Mouse (Mus musculus): Measurements from ENCODE around the gene Gm20517. TPM values are rescaled to one million over a fixed set of nuclear protein-coding genes. Genes with fewer than 3 reads are reported as not detected.

The Gm20517 gene
- polyA plus RNA-seq, 1 experiment from 2014 or later = 1.2 TPM

GRCm38 (mm10) chr17:47715037-47715436 is 103.6 kb downstream of the Gm20517 start:
- no peak overlapping the region for H3K9ac ChIP-seq (ENCODE audit: low read depth, low read length)
- no peak overlapping the region for H3K27ac ChIP-seq (ENCODE audit: low read depth, low read length)
- no peaks in the 10 kb centered on the region for H3K9me3 ChIP-seq (ENCODE audit: control insufficient read depth)
- no peak overlapping the region for H3K4me2 ChIP-seq (replicated peaks; ENCODE audit: low read depth)
- no peaks in the 10 kb centered on the region for H3K4me1 ChIP-seq (replicated peaks; ENCODE audit: control insufficient read depth, insufficient read depth, low read length)
- WGBS = 44% methylated on average over 3 of the region's 3 CpGs
- no peak for ATAC-seq
- H3K36me3 ChIP-seq (ENCODE audit: control insufficient read depth, insufficient read depth) = no peaks in the 10 kb centered on the region
- H3K27me3 ChIP-seq (replicated peaks; ENCODE audit: control insufficient read depth, insufficient read depth, low read length) = no peaks in the 10 kb centered on the region
- no peak overlapping the region for H3K4me3 ChIP-seq (ENCODE audit: low read depth, low read length)
- TF ChIP-seq CTCF (IDR thresholded peaks at IDR 0.05; ENCODE audit: low read depth) = no peak

- Histone ChIP-seq H3K36me3 (ENCODE audit: control insufficient read depth, insufficient read depth) (no peaks in the 10 kb centered on the region), H3K4me1 (replicated peaks; ENCODE audit: control insufficient read depth, insufficient read depth, low read length) (no peaks in the 10 kb centered on the region), H3K4me3 (ENCODE audit: low read depth, low read length) (no peak overlapping the region), H3K9me3 (ENCODE audit: control insufficient read depth) (no peaks in the 10 kb centered on the region), H3K4me2 (replicated peaks; ENCODE audit: low read depth) (no peak overlapping the region), H3K9ac (ENCODE audit: low read depth, low read length) (no peak overlapping the region), H3K27ac (ENCODE audit: low read depth, low read length) (no peak overlapping the region), H3K27me3 (replicated peaks; ENCODE audit: control insufficient read depth, insufficient read depth, low read length) (no peaks in the 10 kb centered on the region)
- no peak for ATAC-seq
- WGBS = 75% methylated on average over 4 of the region's 4 CpGs
- TF ChIP-seq CTCF (IDR thresholded peaks at IDR 0.05; ENCODE audit: low read depth) = no peak
These were observed 109.8 kb downstream of the Gm20517 start for GRCm38 (mm10) chr17:47721183-47721582.

GRCm38 (mm10) chr17:47726566-47726965 is 115.2 kb downstream of the Gm20517 start, which contains the start of gene Pgc:
Gene Pgc, plus strand, starts transcription at chr17:47726842.
- no peaks in the 10 kb centered on the region for H3K4me1 ChIP-seq (replicated peaks; ENCODE audit: control insufficient read depth, insufficient read depth, low read length)
- H3K4me3 ChIP-seq (ENCODE audit: low read depth, low read length) = no peak within 1 kb of the TSS
- no peaks in the 10 kb centered on the region for H3K27me3 ChIP-seq (replicated peaks; ENCODE audit: control insufficient read depth, insufficient read depth, low read length)
- ATAC-seq = no peak
- H3K27ac ChIP-seq (ENCODE audit: low read depth, low read length) = no peak within 1 kb of the TSS
- no peak within 1 kb of the TSS for H3K4me2 ChIP-seq (replicated peaks; ENCODE audit: low read depth)
- H3K9ac ChIP-seq (ENCODE audit: low read depth, low read length) = no peak within 1 kb of the TSS
- no peaks in the 10 kb centered on the region for H3K36me3 ChIP-seq (ENCODE audit: control insufficient read depth, insufficient read depth)
- 55% methylated on average over 11 of the region's 11 CpGs for WGBS
- H3K9me3 ChIP-seq (ENCODE audit: control insufficient read depth) = no peaks in the 10 kb centered on the region
- TF ChIP-seq CTCF (IDR thresholded peaks at IDR 0.05; ENCODE audit: low read depth) = no peak

GRCm38 (mm10) chr17:47730633-47731575 is 119.5 kb downstream of the Gm20517 start:
- TF ChIP-seq CTCF (IDR thresholded peaks at IDR 0.05; ENCODE audit: low read depth) = peak; percentile 40
- Histone ChIP-seq H3K9me3 (ENCODE audit: control insufficient read depth) (no peaks in the 10 kb centered on the region), H3K27ac (ENCODE audit: low read depth, low read length) (no peak overlapping the region), H3K4me3 (ENCODE audit: low read depth, low read length) (no peak overlapping the region), H3K4me2 (replicated peaks; ENCODE audit: low read depth) (no peak overlapping the region), H3K36me3 (ENCODE audit: control insufficient read depth, insufficient read depth) (no peaks in the 10 kb centered on the region), H3K4me1 (replicated peaks; ENCODE audit: control insufficient read depth, insufficient read depth, low read length) (no peaks in the 10 kb centered on the region), H3K9ac (ENCODE audit: low read depth, low read length) (no peak overlapping the region), H3K27me3 (replicated peaks; ENCODE audit: control insufficient read depth, insufficient read depth, low read length) (no peaks in the 10 kb centered on the region)
- no peak for ATAC-seq
- WGBS = 49% methylated on average over 24 of the region's 24 CpGs

Other genes with a start within 250 kb of the Gm20517 start
- gene Mrps10, start 242.7 kb upstream of the Gm20517 start, polyA plus RNA-seq (2015; fragmentation: Nextera tagmentation; extraction: Ambion mirVana) = 46.8 and 49.6 TPM in 2 replicates
- 0.13 and 0.17 TPM in 2 replicates for gene Guca1b, start 226.2 kb upstream of the Gm20517 start, polyA plus RNA-seq (2015; fragmentation: Nextera tagmentation; extraction: Ambion mirVana)
- 2.7 and 3.3 TPM in 2 replicates for gene Guca1a, start 211.0 kb upstream of the Gm20517 start, polyA plus RNA-seq (2015; fragmentation: Nextera tagmentation; extraction: Ambion mirVana)
- 6.1 and 7.7 TPM in 2 replicates for gene AI661453, start 175.0 kb upstream of the Gm20517 start, polyA plus RNA-seq (2015; fragmentation: Nextera tagmentation; extraction: Ambion mirVana)
- 0.35 and 0.77 TPM in 2 replicates for gene 1700001C19Rik, start 174.2 kb upstream of the Gm20517 start, polyA plus RNA-seq (2015; fragmentation: Nextera tagmentation; extraction: Ambion mirVana)
- 8.3 and 9.2 TPM in 2 replicates for gene Taf8, start 109.3 kb upstream of the Gm20517 start, polyA plus RNA-seq (2015; fragmentation: Nextera tagmentation; extraction: Ambion mirVana)
- gene Ccnd3, start 106.5 kb upstream of the Gm20517 start, polyA plus RNA-seq (2015; fragmentation: Nextera tagmentation; extraction: Ambion mirVana) = 175 and 180 TPM in 2 replicates
- 7.7 and 8.2 TPM in 2 replicates for gene Bysl, start 97 bp upstream of the Gm20517 start, polyA plus RNA-seq (2015; fragmentation: Nextera tagmentation; extraction: Ambion mirVana)
- gene Med20, start within 50 bp of the Gm20517 start, polyA plus RNA-seq (2015; fragmentation: Nextera tagmentation; extraction: Ambion mirVana) = 22.8 and 22.9 TPM in 2 replicates
- 2.6 and 2.9 TPM in 2 replicates for gene Usp49, start 19.1 kb downstream of the Gm20517 start, polyA plus RNA-seq (2015; fragmentation: Nextera tagmentation; extraction: Ambion mirVana)
- gene Tomm6, start 76.8 kb downstream of the Gm20517 start, polyA plus RNA-seq (2015; fragmentation: Nextera tagmentation; extraction: Ambion mirVana) = 384 and 398 TPM in 2 replicates
- 2.9 TPM in 2 replicates for gene Frs3, start 77.4 kb downstream of the Gm20517 start, polyA plus RNA-seq (2015; fragmentation: Nextera tagmentation; extraction: Ambion mirVana)
- gene Gm21981, start 82.9 kb downstream of the Gm20517 start, polyA plus RNA-seq (2015; fragmentation: Nextera tagmentation; extraction: Ambion mirVana) = 0.12 TPM in 1 of 2 replicates, not detected in the other
- gene Prickle4, start 83.1 kb downstream of the Gm20517 start, polyA plus RNA-seq (2015; fragmentation: Nextera tagmentation; extraction: Ambion mirVana) = 0.33 and 0.64 TPM in 2 replicates
- 7.4 and 24.6 TPM in 2 replicates for gene Pgc, start 115.3 kb downstream of the Gm20517 start, polyA plus RNA-seq (2015; fragmentation: Nextera tagmentation; extraction: Ambion mirVana)
- 30.0 and 34.5 TPM in 2 replicates for gene Tfeb, start 125.4 kb downstream of the Gm20517 start, polyA plus RNA-seq (2015; fragmentation: Nextera tagmentation; extraction: Ambion mirVana)
- gene Mdfi, start 223.1 kb downstream of the Gm20517 start, polyA plus RNA-seq (2015; fragmentation: Nextera tagmentation; extraction: Ambion mirVana) = 1.7 and 2.1 TPM in 2 replicates